Mouse (Mus musculus): ENCODE measurements around the gene Etaa1.
"Not testable (repeated sequence)": the region's sequence is repeated elsewhere in the genome, so short reads cannot be mapped to it uniquely, and the experiment has no call there.

The Etaa1 gene

GRCm38 (mm10) chr11:17953231-17954134, at the start of gene Etaa1:
Gene Etaa1, minus strand, starts transcription at chr11:17953875.
- DNase-seq (ENCODE audit: low spot score) = peak; percentile 91

GRCm38 (mm10) chr11:17994151-17994550, 40.5 kb upstream of the Etaa1 start:
- no peak for DNase-seq (ENCODE audit: low spot score)

GRCm38 (mm10) chr11:17992311-17992710, 38.6 kb upstream of the Etaa1 start:
- no peak for DNase-seq (ENCODE audit: low spot score)

DNA sequence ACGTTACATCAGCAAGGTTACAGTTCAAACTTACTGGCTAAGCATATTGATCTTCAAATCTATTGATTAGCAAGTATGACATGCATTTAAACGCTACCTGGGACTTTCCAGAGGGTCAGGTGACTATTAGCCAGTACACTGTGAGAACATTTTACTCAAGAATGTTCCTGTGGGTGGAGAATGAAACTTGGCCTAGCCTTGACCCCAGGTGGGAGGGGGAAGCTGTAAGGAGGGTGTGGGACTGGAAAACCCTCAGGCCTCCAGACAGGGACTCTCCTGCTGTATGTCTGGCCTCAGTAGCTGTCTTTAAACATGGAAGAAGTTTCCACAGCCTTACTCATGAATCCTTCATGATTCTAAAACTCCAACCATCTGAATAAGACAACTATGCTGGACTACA, 29.7 kb upstream of the Etaa1 start:
- DNase-seq (ENCODE audit: low spot score) = no peak

GRCm38 (mm10) chr11:17981246-17981645, 27.6 kb upstream of the Etaa1 start:
- no peak for DNase-seq (ENCODE audit: low spot score)

- DNase-seq (ENCODE audit: low spot score) = no peak
Measured at GRCm38 (mm10) chr11:17975581-17975980, 21.9 kb upstream of the Etaa1 start.

GRCm38 (mm10) chr11:17952791-17953190, 884 bp downstream of the Etaa1 start:
- DNase-seq (ENCODE audit: low spot score) = no peak

DNA sequence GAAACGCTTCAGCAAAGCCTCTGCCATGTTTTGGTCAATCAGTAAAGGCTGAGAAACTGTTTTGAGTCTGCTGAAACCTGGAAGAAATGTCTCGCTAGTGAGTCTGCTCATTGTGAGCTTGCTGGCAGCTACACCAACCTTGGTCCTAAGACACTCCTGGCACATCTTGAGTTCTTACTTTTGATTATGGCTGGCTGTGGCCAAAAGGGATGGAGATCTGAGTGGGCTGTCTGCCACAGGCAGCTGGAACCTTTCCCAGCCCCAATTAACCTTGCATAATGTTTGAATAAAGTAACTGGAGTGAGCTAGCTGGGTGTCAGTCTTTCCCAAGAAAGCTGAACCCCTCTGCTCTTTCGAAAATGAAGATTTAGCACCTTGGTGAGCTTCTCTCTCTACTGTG, 2.3 kb downstream of the Etaa1 start:
- no peak for DNase-seq (ENCODE audit: low spot score)

- DNase-seq (ENCODE audit: low spot score) = no peak
Measured at GRCm38 (mm10) chr11:17939168-17939567, 14.5 kb downstream of the Etaa1 start.

DNA sequence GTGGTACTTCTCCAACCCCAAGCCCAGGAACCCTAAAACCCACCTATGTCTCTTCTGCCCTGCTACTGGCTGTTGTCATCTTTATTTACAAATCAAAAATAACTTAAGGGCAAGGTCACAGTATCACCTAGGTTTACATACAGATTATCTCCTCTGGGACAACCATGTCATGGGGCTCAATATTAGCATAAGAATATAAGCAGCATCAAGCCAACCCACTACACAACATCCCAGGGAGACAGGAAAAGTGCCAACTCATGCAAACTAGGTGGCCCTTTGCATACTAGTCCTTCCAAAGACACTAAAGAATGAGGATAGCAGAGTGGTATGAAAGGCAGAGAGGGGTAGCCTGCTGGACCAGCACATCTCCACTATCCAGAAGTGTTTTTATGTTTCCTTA, 15.7 kb downstream of the Etaa1 start:
- DNase-seq (ENCODE audit: low spot score) = no peak

DNA sequence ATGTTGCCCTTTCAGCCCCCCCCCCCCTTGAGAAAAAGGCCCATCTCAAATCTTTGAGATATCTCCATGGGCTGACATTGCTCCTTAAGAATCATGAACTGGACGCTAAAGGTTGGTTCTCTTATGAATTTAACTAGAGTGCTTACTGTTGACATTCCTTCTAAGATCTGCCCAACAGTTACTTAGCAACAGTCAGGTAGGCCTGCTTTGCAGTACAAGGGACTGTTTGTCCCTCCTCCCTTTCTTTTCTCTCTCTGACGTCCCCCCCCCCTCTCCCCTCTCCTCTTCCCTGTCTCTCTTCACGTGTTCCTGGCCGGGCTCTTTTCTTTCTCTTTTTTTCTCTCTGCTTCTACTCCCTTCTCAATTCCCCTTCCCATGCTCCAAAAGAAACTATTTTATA, 35.8 kb downstream of the Etaa1 start:
- DNase-seq (ENCODE audit: low spot score) = no peak

- DNase-seq (ENCODE audit: low spot score) = no peak
Measured at GRCm38 (mm10) chr11:17917101-17917500, 36.6 kb downstream of the Etaa1 start.

GRCm38 (mm10) chr11:17916486-17916885, 37.2 kb downstream of the Etaa1 start:
- DNase-seq (ENCODE audit: low spot score) = no peak

DNA sequence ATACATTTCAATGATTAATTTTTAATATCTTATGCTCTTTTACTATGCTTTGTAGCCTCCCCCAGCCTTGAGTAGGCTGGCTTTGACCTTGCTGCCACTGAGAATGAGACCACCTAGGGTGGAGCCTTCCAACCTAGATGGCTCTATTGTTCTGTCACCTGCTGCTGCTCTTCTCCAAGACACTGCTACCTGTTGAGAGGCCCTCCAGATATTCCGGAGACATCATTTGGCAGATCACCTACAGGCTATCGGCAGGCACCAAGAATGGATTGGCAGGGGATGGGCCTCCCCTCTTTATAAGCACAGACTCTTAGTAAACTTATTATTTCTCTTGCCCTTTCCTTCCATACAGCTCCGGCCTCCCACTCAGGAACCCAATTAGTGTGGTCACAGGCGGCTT, 52.7 kb downstream of the Etaa1 start:
- DNase-seq (ENCODE audit: low spot score) = not testable (repeated sequence)

All from urinary bladder, postnatal 25 days (tissue).